Mouse (Mus musculus) liver, adult 2 months (tissue): ENCODE measurements at regions not wholly inside any gene's neighbourhood (a gene's known extent, or its start where the extent isn't known, plus 50 kb on each side); places are given as distances from the start of the nearest gene placed in this dataset.

Experiments
- CTCF ChIP-seq: fragments of 200-500 bp; IDR thresholded peaks from 2 replicates; pipeline ENCODE4 v1.5.1; 2011; ENCODE audit warnings: low read depth, low read length, control low read depth
- POLR2A ChIP-seq: fragments of 200-500 bp; IDR thresholded peaks from 2 replicates; pipeline ENCODE4 v1.6.1; 2011; ENCODE audit warnings: low read length, control low read depth; ENCODE audit not compliant: insufficient read depth; ENCODE audit errors: extremely low read depth

- TF ChIP-seq CTCF: no peak
- no peak for TF ChIP-seq POLR2A
Observed at GRCm38 (mm10) chr6:51701253-51702020, 177.7 kb downstream of the Snx10 start.
